Mouse (Mus musculus) embryonic fibroblast, embryonic 13.5 days (primary cell): ENCODE results near the gene Tmc6.

Source experiments
- CTCF ChIP-seq: IDR thresholded peaks from 2 replicates; pipeline ENCODE4 v1.5.1; 2011; ENCODE audit warnings: mild to moderate bottlenecking, control low read depth, low read length, moderate library complexity, borderline replicate concordance; ENCODE audit not compliant: insufficient read depth
- POLR2A ChIP-seq: IDR thresholded peaks from 2 replicates; pipeline ENCODE4 v1.6.1; 2011; ENCODE audit warnings: low read depth, mild to moderate bottlenecking, control low read depth, low read length, moderate library complexity

DNA sequence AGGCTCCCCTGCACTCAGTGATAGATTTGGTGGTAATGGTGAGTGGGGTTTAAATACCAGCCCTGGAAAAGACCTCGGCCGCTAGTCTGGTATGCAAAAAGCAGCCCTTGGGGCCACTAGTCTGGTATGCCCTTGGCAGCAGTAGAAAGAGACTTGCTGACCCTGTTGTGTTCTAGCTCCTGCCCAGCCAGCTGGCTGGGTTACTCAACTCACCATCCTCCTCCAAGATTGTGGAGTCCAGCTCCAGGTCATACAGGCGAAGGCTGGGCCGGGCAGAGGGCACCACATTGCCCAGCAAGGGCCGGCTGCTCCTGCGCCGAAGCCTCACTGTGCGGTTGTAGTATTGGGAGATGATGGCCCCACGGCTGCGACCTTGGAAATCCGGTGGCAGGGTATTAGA, 4.0 kb downstream of the Tmc6 start:
- TF ChIP-seq POLR2A = no peak
- no peak for TF ChIP-seq CTCF
